Mouse (Mus musculus) gastrocnemius, postnatal 10 days (tissue): ENCODE measurements at regions not wholly inside any gene's neighbourhood (a gene's known extent, or its start where the extent isn't known, plus 50 kb on each side); places are given as distances from the start of the nearest gene placed in this dataset.
A peak's percentile ranks its signal among the peaks of the same experiment; 100 is the strongest.

ENCODE experiments used
- DNase-seq: peaks from one replicate; pipeline ENCODE4 v3.0.0; 2021; ENCODE audit warnings: mixed read lengths

GRCm38 (mm10) chr14:78438064-78438677 is 98.4 kb downstream of the Akap11 start:
- no peak for DNase-seq

- DNase-seq, result no peak
These were observed 100.0 kb downstream of the Akap11 start for GRCm38 (mm10) chr14:78436586-78436985.

GRCm38 (mm10) chr14:78435982-78436381 is 100.6 kb downstream of the Akap11 start:
- DNase-seq, result no peak

GRCm38 (mm10) chr14:78435561-78435960 is 101.0 kb downstream of the Akap11 start:
- no peak for DNase-seq

GRCm38 (mm10) chr14:78434753-78435152 is 101.9 kb downstream of the Akap11 start:
- no peak for DNase-seq

GRCm38 (mm10) chr14:78434126-78434525 is 102.5 kb downstream of the Akap11 start:
- no peak for DNase-seq

- no peak for DNase-seq
These were observed 104.1 kb downstream of the Akap11 start for GRCm38 (mm10) chr14:78432471-78432870.

GRCm38 (mm10) chr14:78431931-78432330 is 104.7 kb downstream of the Akap11 start:
- no peak for DNase-seq

GRCm38 (mm10) chr14:78431406-78431805 is 105.2 kb downstream of the Akap11 start:
- DNase-seq, result no peak

- no peak for DNase-seq
These were observed 108.2 kb downstream of the Akap11 start for GRCm38 (mm10) chr14:78428233-78429019.

GRCm38 (mm10) chr14:78427062-78427461 is 109.5 kb downstream of the Akap11 start:
- no peak for DNase-seq

- DNase-seq, result no peak
These were observed 114.0 kb downstream of the Akap11 start for GRCm38 (mm10) chr14:78422601-78423000.

- no peak for DNase-seq
These were observed 113.1 kb upstream of the Tnfsf11 start for GRCm38 (mm10) chr14:78420966-78421365.

- DNase-seq, result no peak
These were observed 112.3 kb upstream of the Tnfsf11 start for GRCm38 (mm10) chr14:78420176-78420575.

GRCm38 (mm10) chr14:78405568-78405967 is 97.7 kb upstream of the Tnfsf11 start:
- DNase-seq, result no peak

GRCm38 (mm10) chr14:78397914-78398313 is 90.1 kb upstream of the Tnfsf11 start:
- no peak for DNase-seq

- DNase-seq, result no peak
These were observed 87.8 kb upstream of the Tnfsf11 start for GRCm38 (mm10) chr14:78395631-78396030.

- no peak for DNase-seq
These were observed 79.2 kb upstream of the Tnfsf11 start for GRCm38 (mm10) chr14:78387011-78387410.

- no peak for DNase-seq
These were observed 76.5 kb upstream of the Tnfsf11 start for GRCm38 (mm10) chr14:78384370-78384769.

GRCm38 (mm10) chr14:78383256-78383709 is 75.4 kb upstream of the Tnfsf11 start:
- DNase-seq, result peak; percentile 86

- DNase-seq, result no peak
These were observed 72.2 kb upstream of the Tnfsf11 start for GRCm38 (mm10) chr14:78380011-78380410.

GRCm38 (mm10) chr14:78376591-78376990 is 68.7 kb upstream of the Tnfsf11 start:
- no peak for DNase-seq

GRCm38 (mm10) chr14:78375746-78376495 is 68.1 kb upstream of the Tnfsf11 start:
- DNase-seq, result no peak
